Mouse (Mus musculus): ENCODE results near the gene Gpr85. TPM values are rescaled to one million over a fixed set of nuclear protein-coding genes. Genes with fewer than 3 reads are reported as not detected.

The Gpr85 gene
- polyA plus RNA-seq, 1 experiment = not detected

DNA sequence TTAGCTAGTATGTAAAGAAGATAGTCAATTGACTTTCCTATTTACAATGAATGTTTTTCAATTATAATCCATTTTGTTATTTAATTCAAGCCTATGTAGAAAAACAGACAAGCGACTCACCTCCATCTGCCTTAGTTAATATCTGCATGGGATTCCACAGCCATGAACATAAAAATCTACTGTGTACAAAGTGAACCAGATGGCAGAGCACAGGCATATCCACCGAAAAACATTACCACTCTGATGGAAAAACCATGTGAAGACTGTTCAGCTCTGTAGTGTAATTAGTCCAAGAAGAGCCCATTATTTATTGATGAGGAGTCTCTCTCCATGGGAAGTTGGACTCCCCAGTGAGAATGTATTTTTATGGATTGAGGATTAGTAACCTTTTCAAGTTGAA lies 7.0 kb downstream of the Gpr85 start:
- no peaks in the 10 kb centered on the region for H3K36me3 ChIP-seq (ENCODE audit: control insufficient read depth)
- no peaks in the 10 kb centered on the region for H3K4me1 ChIP-seq (ENCODE audit: control insufficient read depth)
- no peaks in the 10 kb centered on the region for H3K9me3 ChIP-seq (ENCODE audit: control insufficient read depth, low read length)
- no peak overlapping the region for H3K4me3 ChIP-seq (replicated peaks)
- TF ChIP-seq GATA1 (IDR thresholded peaks at IDR 0.05; ENCODE audit: low read length) = no peak
- TF ChIP-seq TAL1 (IDR thresholded peaks at IDR 0.05; ENCODE audit: low read length) = no peak
- peaks cover 20% of the 10 kb centered on the region for H3K27me3 ChIP-seq (ENCODE audit: control insufficient read depth)

DNA sequence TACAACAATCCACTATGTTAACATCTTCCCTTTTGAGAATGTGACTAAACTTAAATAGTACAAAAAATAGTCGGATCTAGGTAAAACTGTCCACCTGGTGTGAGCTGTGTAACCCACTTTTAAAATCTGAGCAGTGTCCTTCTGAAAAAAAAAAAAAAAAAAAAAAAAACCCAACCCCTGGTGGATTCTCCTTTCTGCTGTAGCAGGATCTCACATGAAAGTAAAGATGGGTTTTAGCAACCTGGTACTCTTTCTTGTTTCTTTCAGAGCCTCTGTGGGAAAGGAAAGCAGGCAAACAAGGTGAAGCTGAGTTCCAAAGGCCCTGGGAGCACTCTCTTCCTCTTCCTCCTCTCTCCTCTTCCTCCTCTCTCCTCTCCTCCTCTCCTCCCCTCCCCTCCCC lies 10.9 kb downstream of the Gpr85 start:
- Histone ChIP-seq H3K9me3 (ENCODE audit: control insufficient read depth, low read length) (no peaks in the 10 kb centered on the region), H3K4me3 (replicated peaks) (no peak overlapping the region), H3K4me1 (ENCODE audit: control insufficient read depth) (no peaks in the 10 kb centered on the region), H3K36me3 (ENCODE audit: control insufficient read depth) (no peaks in the 10 kb centered on the region), H3K27me3 (ENCODE audit: control insufficient read depth) (no peaks in the 10 kb centered on the region; the same call in 1 of the 2 replicates)
- TF ChIP-seq TAL1 (IDR thresholded peaks at IDR 0.05; ENCODE audit: low read length) = no peak
- no peak for TF ChIP-seq GATA1 (IDR thresholded peaks at IDR 0.05; ENCODE audit: low read length)

DNA sequence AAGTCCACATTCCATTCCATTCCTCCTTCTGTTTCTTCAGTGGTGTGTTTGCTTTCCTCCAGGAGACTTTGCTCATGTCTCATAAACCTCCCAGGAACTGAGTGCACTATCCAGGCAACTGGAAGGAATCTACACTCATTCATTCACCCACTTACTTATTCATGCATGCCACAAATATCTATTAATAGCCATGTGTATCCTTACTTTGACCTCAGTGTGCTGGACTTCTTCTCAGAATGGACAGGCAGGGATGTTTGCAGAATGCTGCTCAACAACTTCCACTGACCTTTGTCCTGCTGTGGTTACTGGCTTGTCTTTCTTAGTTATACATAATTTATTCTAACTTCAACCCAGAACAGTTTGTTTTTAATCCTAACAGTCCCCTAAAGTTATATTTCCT lies 23.1 kb downstream of the Gpr85 start:
- no peaks in the 10 kb centered on the region for H3K9me3 ChIP-seq (ENCODE audit: control insufficient read depth, low read length)
- H3K4me1 ChIP-seq (ENCODE audit: control insufficient read depth) = no peaks in the 10 kb centered on the region
- TF ChIP-seq TAL1 (IDR thresholded peaks at IDR 0.05; ENCODE audit: low read length) = no peak
- no peak for TF ChIP-seq GATA1 (IDR thresholded peaks at IDR 0.05; ENCODE audit: low read length)
- no peaks in the 10 kb centered on the region for H3K27me3 ChIP-seq (ENCODE audit: control insufficient read depth)
- no peak overlapping the region for H3K4me3 ChIP-seq (replicated peaks)
- no peaks in the 10 kb centered on the region for H3K36me3 ChIP-seq (ENCODE audit: control insufficient read depth)

DNA sequence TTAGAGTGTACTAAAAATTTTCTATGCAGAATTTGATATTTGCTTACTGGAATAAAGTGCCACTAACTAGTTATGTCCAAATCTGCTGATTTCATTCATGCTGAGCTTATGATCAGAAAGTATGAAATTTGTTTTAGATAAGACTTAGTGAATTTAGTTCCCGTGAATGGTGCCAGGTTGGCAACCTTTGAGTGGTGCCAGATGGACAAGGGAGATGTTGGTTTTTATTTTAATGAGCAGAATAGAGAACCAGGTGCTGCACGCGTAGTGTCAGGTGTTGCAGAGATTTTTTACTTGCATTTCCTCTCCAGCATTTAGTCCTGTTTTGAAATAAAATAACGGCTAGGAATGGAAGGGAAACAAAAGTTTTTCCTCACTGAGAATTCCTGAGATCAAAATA lies 27.6 kb downstream of the Gpr85 start:
- no peaks in the 10 kb centered on the region for H3K36me3 ChIP-seq (ENCODE audit: control insufficient read depth)
- no peaks in the 10 kb centered on the region for H3K27me3 ChIP-seq (ENCODE audit: control insufficient read depth)
- H3K9me3 ChIP-seq (ENCODE audit: control insufficient read depth, low read length) = no peaks in the 10 kb centered on the region
- no peaks in the 10 kb centered on the region for H3K4me1 ChIP-seq (ENCODE audit: control insufficient read depth)
- H3K4me3 ChIP-seq (replicated peaks) = no peak overlapping the region
- TF ChIP-seq TAL1 (IDR thresholded peaks at IDR 0.05; ENCODE audit: low read length) = no peak

DNA sequence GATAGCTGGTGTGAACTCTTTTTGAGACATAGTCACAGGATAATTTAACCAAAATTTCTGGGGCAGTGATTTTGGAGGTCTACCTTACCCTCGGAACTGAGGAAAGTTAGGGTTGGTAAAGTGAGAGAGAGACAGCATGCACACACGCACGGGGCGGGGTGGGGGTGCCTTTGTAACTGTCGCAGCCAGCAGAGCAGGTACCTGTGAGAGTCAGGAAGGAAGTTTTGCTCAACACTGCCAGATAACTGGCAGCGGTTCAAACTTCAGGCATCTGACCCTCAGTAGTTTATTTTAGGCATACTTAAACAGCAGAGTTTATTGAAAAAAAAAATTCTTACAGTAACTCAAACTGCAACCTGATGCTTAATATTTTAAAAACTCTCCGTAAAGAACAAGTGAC lies 39.7 kb downstream of the Gpr85 start:
- Histone ChIP-seq H3K27me3 (ENCODE audit: control insufficient read depth) (no peaks in the 10 kb centered on the region), H3K9me3 (ENCODE audit: control insufficient read depth, low read length) (no peaks in the 10 kb centered on the region), H3K4me3 (replicated peaks) (no peak overlapping the region), H3K4me1 (ENCODE audit: control insufficient read depth) (no peaks in the 10 kb centered on the region), H3K36me3 (ENCODE audit: control insufficient read depth) (no peaks in the 10 kb centered on the region)
- TF ChIP-seq TAL1 (IDR thresholded peaks at IDR 0.05; ENCODE audit: low read length) (no peak), GATA1 (IDR thresholded peaks at IDR 0.05; ENCODE audit: low read length) (no peak)

DNA sequence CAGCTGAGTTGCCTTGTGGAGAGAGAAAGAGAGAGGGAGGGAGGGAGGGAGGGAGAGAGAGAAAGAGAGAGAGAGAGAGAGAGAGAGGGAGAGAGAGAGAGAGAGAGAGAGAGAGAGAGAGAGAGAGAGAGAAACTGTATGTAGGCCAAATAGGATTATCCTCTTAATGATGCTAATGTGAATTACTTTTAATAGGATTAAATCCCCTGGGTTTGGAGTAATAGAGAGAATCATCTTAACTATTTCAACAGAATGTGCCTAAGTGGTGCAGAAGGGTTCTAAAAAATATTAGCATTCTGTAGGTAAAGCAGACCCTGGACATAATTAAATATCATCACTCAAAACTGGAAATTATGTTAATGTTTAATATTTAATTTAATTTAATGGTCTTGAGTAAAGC lies 42.4 kb downstream of the Gpr85 start:
- H3K4me1 ChIP-seq (ENCODE audit: control insufficient read depth) = no peaks in the 10 kb centered on the region
- no peaks in the 10 kb centered on the region for H3K36me3 ChIP-seq (ENCODE audit: control insufficient read depth)
- no peak overlapping the region for H3K4me3 ChIP-seq (replicated peaks)
- H3K27me3 ChIP-seq (ENCODE audit: control insufficient read depth) = no peaks in the 10 kb centered on the region
- TF ChIP-seq GATA1 (IDR thresholded peaks at IDR 0.05; ENCODE audit: low read length) (no peak), TAL1 (IDR thresholded peaks at IDR 0.05; ENCODE audit: low read length) (no peak)
- H3K9me3 ChIP-seq (ENCODE audit: control insufficient read depth, low read length) = no peaks in the 10 kb centered on the region

Other genes starting within 250 kb of the Gpr85 start
- 0.24 TPM in 1 of 2 replicates, not detected in the other for gene Tmem168, start 231.8 kb downstream of the Gpr85 start, polyA plus RNA-seq (2012)
- 0.01 TPM in 2 replicates for gene Bmt2, start 162.0 kb downstream of the Gpr85 start, polyA plus RNA-seq (2012)
- gene 2610001J05Rik, start 31.6 kb upstream of the Gpr85 start, polyA plus RNA-seq (2012) = 1.5 and 1.7 TPM in 2 replicates

Data from erythroblast, embryonic 14.5 days (primary cell).